Mouse (Mus musculus): ENCODE results near the gene Itga8. TPM values are rescaled to one million over a fixed set of nuclear protein-coding genes. Genes with fewer than 3 reads are reported as not detected.

Itga8 gene
- total RNA-seq, 2 experiments from 2014 or later: 23.6 to 28.1 TPM

DNA sequence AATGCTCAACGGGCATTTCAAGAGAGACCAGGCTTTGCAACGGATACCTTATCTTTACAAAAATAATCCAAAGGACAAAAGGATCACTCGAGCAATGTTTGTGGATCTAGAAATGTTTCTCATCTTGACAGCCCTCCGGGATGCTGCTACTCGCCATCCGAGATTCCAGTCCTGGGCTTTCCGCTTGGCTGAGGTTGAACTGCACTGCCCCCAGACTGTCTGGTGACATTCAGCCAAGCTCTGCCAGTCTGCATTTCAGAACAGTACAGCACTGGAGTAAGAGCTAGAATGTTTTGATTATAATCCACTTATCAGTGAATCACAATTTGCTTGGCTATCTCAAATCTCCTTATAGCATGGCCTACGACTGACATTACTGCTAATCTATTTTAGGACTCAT lies 8.3 kb downstream of the Itga8 start:
- peak in 1 of 2 experiments; percentile 28 for DNase-seq

DNA sequence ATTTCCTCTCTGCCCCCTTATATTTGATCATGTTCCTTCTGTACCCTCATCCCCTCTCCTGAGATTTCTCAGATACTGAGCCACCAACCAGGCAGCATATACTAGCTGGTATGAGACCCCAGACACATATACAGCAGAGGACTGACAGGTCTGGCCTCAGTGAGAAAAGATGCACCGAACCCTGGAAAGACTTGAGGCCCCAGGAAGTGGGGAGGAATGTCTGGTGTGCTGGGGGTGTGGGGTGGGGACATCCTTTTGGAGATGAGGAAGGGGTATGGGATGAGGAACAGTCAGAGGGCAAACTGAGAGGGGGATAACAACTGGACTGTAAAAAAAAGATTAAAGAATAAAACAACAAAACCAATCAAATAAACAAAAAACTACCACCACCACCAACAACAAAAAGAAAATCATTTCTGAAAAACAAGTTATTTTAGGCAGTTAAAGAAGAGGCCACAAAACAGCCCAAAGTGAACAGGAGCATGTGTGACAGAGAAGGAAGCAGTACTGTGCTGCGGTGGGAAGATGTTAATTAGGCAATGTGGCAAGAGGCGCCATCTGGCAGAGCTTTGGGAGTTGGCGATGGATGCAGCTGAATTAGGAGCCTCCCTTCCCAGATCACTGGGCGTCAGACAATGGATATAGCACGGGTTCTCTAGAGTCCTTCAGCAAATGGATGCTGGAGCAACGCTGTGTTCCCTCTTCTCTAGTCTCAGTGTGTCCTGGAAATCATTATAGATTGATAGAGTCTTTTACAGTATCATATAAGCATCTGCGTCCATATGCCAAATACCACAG lies 9.5 kb downstream of the Itga8 start:
- peak; percentile 77 to 78 for DNase-seq

DNA sequence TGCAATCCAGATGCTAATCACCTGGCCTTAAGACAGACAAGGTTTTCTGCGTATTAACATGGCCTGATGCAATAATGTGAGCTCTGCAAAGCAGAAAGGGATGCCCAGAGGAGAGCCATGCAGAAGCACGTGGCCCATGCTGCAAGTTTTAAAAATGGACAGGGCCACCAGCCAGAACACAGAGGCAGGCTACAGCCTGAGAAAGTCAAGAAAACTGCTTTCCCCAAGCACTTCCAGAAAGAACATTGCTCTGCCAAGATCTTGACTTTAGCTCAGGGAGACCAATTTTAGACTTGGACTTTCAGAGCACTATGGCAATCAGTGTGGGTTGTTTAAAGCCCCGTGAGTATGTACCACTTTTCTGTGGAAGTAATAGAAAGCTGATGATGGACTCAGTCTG lies 11.5 kb downstream of the Itga8 start:
- no peak for DNase-seq

DNA sequence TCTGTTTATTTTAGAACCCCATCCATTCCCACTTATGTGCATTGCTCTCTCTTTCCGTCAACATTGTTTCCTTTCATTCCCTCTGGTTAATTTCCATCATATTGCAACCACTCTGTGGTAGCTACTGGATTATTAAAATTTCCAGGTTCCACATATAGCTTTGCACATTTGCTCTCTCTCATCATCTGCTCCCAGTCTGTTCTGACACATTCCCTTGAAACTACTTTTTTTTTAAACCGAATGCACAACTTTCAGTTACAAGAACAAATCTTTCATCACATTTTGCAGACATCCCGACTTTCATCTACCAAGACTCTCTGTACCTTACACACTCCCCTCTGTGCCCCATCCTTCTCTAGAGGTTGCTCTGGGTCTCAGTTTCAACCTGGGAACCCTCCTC lies 13.9 kb downstream of the Itga8 start:
- DNase-seq: no peak

DNA sequence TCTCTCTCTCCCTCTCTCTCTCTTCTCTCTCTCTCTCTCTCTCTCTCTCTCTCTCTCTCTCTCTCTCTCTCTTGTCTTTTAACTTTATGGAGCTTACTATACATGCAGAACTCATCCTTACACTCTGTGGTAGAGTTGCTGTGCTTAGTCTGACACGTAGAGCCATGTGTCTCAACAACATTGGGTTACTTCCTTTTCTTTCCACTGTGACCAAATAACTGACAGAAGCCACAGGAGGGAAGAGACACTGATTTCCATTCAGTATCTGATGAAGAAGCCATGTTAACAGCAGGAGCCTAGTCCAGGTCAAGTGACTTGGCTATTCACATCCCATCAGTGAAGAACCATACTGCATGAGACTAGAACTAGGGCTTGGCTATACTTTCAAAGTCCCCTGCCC lies 21.1 kb downstream of the Itga8 start:
- no peak for DNase-seq

DNA sequence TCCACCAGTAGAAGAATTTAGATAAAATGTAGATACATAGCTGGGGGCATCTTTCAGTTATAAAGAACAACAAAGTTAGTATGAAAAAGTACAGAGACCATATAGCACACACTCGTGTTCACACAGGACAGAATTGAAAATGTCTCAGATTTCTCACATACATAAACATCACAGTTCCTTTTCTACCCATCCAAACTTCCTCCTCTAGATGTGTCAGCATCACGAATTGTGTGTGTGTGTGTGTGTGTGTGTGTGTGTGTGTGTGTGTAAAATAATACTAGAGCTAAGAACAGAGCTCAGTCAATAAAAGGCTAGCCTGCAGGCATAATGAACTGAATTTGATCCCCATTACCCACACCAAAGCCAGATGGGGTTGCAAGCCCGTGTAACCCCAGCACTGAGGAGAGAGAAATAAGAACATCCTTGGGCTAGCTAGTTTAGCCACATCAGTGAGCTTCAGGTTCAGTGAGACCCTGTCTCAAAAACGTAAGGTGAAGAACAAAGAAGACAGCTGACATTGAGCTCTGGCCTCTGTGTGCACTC lies 22.6 kb downstream of the Itga8 start:
- no peak for DNase-seq

DNA sequence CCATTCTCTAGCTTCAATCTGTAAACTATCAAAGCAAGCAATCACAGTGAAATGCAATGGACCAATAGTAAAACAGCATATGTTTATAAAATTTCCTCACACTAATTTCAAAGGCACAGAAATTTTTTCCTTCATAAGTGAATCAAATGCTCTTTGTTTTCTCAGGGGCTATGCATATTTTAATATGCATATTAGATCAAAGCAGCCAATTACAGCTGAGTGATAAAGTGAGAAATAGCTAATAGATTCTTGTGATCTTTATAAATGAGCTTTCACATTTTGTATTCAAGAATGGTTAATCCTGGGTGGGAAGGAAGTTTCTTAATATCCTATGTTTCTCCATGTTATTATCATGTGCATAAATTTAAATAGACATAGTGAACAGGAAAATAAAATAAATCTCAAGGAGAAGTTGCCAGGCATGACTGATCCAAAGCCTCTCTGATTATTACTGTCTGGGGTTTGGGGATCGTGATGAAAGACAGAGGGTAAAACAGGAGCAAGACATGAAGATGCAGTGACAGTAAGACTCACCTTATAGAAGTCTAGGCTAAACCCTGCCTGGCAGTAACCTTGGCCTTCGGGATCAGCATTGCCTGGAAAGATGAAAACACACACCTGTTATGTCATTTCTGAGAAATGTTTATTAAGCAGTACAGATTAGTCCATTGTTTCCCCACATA lies 44.9 kb downstream of the Itga8 start:
- no peak for DNase-seq

DNA sequence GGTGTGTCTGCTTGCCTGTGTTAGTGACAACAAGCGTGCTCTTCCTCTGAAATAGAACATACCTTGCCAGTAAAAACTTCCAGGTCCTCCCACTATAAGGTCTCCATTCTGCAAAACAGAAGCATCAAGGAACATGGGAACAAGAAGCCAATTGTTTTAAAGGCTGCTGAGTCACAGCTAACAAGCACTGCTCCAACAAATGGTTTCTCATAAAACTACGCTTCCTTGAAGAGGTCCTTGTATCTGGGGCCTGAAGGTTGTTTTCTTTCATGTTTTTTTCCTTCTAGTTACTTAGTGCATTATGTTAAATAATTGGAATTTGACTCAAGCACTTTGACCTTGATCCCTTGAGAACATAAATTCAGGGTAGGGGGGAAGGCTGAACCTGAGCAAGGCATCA lies 45.8 kb downstream of the Itga8 start:
- no peak for DNase-seq

DNA sequence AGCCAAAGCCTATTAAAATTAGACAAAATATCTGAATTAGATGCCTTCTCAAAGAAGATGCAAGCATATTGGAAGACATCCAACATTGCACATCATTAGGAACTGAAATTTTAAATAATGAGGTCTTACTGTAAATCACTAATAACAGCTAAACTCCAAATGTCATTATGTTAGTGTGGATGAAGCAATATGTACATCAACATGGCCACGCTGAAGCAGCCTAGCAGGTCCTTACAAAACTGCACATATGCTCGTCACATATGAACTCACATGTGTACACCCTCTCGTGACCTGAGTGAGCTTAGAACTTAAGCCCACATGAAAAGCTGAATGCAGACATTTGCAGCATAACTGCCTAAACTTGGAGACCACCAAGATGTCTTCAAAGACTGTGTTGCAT lies 66.4 kb downstream of the Itga8 start:
- no peak for DNase-seq

DNA sequence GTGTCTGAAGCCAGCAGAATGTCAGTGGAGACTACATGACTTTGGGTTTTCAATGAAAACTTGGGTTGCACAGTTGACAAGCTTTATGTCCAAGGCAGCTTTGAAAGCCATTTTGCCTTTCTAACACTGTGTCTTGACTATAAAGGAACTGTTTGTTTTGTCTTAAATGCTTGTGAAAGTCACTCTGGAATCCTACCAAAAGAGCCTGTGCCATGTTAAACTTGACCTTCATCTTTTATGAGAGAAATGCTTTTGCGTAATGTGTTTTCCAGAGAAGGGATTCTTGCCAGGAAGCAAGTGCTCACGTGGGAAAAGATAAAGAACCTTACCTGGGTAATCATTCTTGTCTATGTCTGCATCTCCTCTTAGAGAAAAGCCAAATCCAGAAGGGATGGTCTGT lies 72.0 kb downstream of the Itga8 start:
- no peak for DNase-seq

- no peak for DNase-seq
Observed at GRCm38 (mm10) chr2:12228335-12228734, 73.4 kb downstream of the Itga8 start.

GRCm38 (mm10) chr2:12227243-12227642 lies 74.5 kb downstream of the Itga8 start:
- no peak for DNase-seq

DNA sequence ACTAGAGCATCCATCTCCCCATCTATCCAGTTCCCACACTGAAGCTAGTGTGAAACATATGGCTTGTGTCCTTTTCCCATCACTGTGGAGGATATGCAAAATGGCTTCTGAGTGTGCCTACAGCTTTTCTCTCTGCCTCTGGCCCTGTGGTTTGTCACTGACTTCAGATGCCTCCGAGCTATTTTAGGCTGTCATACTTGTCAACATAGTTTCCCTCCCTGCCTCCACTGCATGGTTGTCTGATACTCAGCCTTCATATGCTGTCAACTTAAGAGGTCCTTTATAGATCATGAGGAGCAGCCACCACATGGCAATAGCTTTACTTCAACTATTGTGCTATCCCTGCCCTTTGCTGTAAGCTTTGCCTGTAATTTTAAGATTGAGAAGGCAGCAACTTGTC lies 75.4 kb downstream of the Itga8 start:
- DNase-seq: no peak

GRCm38 (mm10) chr2:12221671-12222070 lies 80.1 kb downstream of the Itga8 start:
- no peak for DNase-seq

GRCm38 (mm10) chr2:12213464-12213790 lies 88.3 kb downstream of the Itga8 start:
- no peak for DNase-seq

GRCm38 (mm10) chr2:12212662-12213463 lies 88.9 kb downstream of the Itga8 start:
- DNase-seq: no peak

DNA sequence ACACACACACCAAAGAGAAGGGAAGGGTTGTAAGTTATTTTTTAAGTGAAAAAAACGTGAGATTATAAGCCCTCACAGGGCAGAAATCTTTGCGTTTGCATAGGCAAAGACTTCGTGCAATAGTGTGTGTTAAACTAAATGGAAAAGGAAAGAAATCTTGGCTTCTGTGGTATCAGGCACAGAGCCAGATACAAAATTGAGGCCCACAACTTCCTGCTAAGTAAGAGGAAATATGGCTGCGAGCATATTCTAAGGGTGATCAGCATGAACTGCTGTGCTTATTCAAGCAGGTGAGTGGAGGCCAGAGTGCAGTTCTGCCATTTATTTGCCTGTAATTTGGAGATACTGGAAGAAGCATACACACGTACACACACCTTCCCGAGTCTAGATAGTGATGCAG lies 93.6 kb downstream of the Itga8 start:
- DNase-seq: no peak

GRCm38 (mm10) chr2:12206353-12206752 lies 95.4 kb downstream of the Itga8 start:
- no peak for DNase-seq

GRCm38 (mm10) chr2:12205875-12206274 lies 95.8 kb downstream of the Itga8 start:
- no peak for DNase-seq

DNA sequence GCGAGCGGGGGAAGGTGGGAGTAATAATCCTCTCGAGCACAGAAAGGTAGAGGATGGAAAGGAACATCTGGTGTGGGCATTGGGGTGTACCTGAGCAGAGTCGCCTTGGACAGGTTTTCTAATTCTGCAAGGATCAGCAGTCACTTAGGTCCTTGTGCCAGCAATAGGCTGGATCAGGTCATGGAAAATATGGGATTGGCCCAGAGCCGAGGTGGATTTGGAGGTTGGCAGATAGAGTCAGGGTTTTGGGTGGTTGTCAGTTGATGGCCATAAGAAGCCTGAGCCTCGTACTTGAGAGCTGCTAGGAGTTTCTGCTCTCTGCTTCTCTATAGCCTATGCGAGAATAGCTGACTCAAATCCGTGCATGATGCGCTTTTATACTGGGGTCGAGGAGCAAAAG lies 98.5 kb downstream of the Itga8 start:
- no peak for DNase-seq

DNA sequence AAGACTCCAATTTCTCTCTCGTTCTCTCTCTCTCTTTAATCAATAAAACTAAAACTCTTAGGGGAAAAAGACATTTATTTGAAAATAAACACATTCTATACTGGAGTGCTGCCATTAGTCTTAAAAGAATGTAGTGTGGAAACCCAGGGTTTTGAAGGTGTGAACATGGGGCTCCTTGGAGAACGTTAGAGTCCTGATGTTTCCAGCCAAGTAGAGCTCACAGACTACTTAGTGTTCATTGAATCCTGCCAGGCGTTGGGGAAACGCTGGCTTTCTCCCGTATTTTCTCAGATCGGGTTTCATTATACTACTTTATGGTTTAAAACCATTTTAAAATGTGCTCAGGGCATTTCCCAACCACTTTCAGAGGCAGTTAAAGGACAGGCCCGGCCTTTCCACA lies 103.0 kb downstream of the Itga8 start:
- no peak for DNase-seq

DNA sequence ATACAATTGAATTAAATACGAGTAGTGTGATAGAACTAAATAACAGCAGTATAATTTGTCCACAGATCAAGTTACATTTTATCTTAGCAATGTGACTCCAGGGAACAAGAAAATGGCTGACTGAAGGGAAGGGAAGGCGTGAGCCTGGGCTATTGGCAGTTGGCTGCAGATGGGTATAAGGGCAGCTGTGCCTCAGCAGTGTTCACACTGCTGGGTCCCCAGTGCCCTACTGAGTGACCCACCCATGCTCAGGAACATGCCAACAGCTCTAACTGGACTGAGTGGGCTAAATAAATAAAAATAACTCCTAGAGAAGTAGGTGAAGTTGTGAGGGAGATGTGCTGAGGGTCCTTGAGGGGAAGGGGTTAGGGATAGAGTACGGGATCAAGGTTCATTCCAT lies 103.5 kb downstream of the Itga8 start:
- DNase-seq: no peak

- no peak for DNase-seq
Observed at GRCm38 (mm10) chr2:12197711-12198110, 104.0 kb downstream of the Itga8 start.
